In the genomic region with DNA sequence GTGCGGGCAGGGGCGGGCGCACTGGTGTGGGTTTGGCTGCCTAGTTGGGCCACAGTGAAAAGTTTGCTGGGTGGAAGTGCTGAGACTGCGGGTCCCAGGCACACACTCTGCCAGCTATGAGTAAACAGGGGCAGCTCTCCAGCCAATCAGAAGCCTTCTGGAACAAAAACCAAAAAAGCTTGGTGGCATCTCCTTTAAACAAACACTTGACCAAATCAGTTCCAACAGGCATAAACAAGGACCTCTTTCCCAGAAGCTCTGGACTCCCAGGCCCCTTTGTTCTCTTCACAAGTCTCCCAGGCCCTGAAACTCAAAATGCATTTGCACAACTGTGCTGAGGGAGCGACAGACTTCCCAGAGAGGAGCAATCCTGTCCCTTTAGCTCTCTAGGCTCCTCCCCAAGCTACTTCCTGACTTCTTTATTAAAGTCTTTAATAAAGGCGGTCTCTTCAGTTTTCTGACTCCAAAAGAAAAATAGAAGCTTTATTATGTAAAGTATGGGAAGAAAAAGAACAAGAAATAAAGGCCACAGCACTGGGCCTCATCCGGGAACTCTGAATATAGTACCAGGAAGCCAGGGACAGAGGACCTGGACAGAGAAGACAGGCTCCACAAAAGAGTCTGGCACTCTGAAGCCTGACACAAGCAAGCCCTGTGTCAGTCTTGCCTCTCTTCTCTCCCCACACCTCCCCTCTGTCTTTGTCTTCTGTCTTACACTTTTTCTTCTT, we compare ENCODE assay signal across 9 mouse cellular contexts.
DNase-seq lines count a peak whose midpoint lies in the region; ATAC-seq and TF ChIP-seq lines count a peak whose summit lies in the region.
"Had no signal": no experiment of that assay in that cellular context is flagged by ENCODE, and none has a peak within 500 bp of the region (broad histone marks: within the 10 kb centered on the region; RNA-seq: fewer than 3 reads in every experiment).

No protein-coding gene starts in this region.

- intact Hi-C loops in left cerebral cortex, adult 2 months (cut with DNase I), result no loop called here
- intact Hi-C loops in left cerebral cortex, postnatal 36 days (cut with DNase I), result no loop called here

- DNase-seq in left cerebral cortex, adult 2 months (ENCODE audit: extremely low spot score in 1 of 2, low spot score in 2 of 2), result peak in 1 of 2 experiments; percentile 39
- no peak for DNase-seq in left cerebral cortex, postnatal 36 days (ENCODE audit: low spot score in 2 of 2)
- DNase-seq in embryonic facial prominence, embryonic 14.5 days (ENCODE audit: low spot score), result no peak
- DNase-seq in layer of hippocampus, postnatal 36 days, result peak; percentile 36 to 40
- no peak for DNase-seq in adrenal gland, postnatal 14 days
- DNase-seq in retina, embryonic 14.5 days (ENCODE audit: low spot score), result no peak
- DNase-seq: retina, postnatal 1 day had no signal

- no peak for ATAC-seq in embryonic facial prominence, embryonic 14.5 days (ENCODE audit: low read depth)
- ATAC-seq in neural tube, embryonic 14.5 days (ENCODE audit: low read depth), result peak; percentile 89
- no peak for ATAC-seq in granulocyte monocyte progenitor cell, adult 5-6 weeks (replicated peaks; ENCODE audit: poor library complexity, severe bottlenecking)

- peak overlapping the region; percentile 35; the same call in 1 of the 2 replicates for H3K9ac ChIP-seq in embryonic facial prominence, embryonic 14.5 days (ENCODE audit: low read depth, low read length)
- H3K9ac ChIP-seq in neural tube, embryonic 14.5 days (replicated peaks; ENCODE audit: low read depth, low read length), result no peak overlapping the region

- H3K27me3 ChIP-seq in embryonic facial prominence, embryonic 14.5 days (replicated peaks; ENCODE audit: control insufficient read depth, insufficient read depth, low read length), result no peaks in the 10 kb centered on the region
- no peaks in the 10 kb centered on the region for H3K27me3 ChIP-seq in neural tube, embryonic 14.5 days (ENCODE audit: control insufficient read depth, insufficient read depth, low read length)

- peak overlapping the region; percentile 34; the same call in 1 of the 2 replicates for H3K27ac ChIP-seq in left cerebral cortex, adult 2 months
- H3K27ac ChIP-seq in embryonic facial prominence, embryonic 14.5 days (replicated peaks; ENCODE audit: low read depth, low read length), result peak overlapping the region; percentile 61; the same call in 1 of the 2 replicates
- peak overlapping the region; percentile 69 for H3K27ac ChIP-seq in neural tube, embryonic 14.5 days (ENCODE audit: low read depth, low read length)

- no peak overlapping the region for H3K4me3 ChIP-seq in left cerebral cortex, adult 2 months
- no peak overlapping the region for H3K4me3 ChIP-seq in embryonic facial prominence, embryonic 14.5 days (ENCODE audit: low read depth, low read length)
- H3K4me3 ChIP-seq in neural tube, embryonic 14.5 days (ENCODE audit: low read depth, low read length), result no peak overlapping the region

- TF ChIP-seq CTCF in left cerebral cortex, adult 2 months (IDR thresholded peaks at IDR 0.05), result no peak

- no peak overlapping the region for H3K4me2 ChIP-seq in embryonic facial prominence, embryonic 14.5 days (ENCODE audit: low read depth, low read length)
- no peak overlapping the region for H3K4me2 ChIP-seq in neural tube, embryonic 14.5 days (ENCODE audit: low read depth, low read length)

- H3K4me1 ChIP-seq in embryonic facial prominence, embryonic 14.5 days (ENCODE audit: control insufficient read depth, insufficient read depth, low read length), result peaks cover 27% of the 10 kb centered on the region
- peaks cover 7% of the 10 kb centered on the region; the same call in 1 of the 2 replicates for H3K4me1 ChIP-seq in neural tube, embryonic 14.5 days (ENCODE audit: control insufficient read depth, insufficient read depth, low read length)

- 60% methylated on average over 7 of the region's 7 CpGs for WGBS in embryonic facial prominence, embryonic 14.5 days
- WGBS in neural tube, embryonic 14.5 days, result 46% methylated on average over 7 of the region's 7 CpGs

- peaks cover 16% of the 10 kb centered on the region; the same call in 1 of the 2 replicates for H3K36me3 ChIP-seq in embryonic facial prominence, embryonic 14.5 days (ENCODE audit: control insufficient read depth, insufficient read depth, low read length)
- no peaks in the 10 kb centered on the region for H3K36me3 ChIP-seq in neural tube, embryonic 14.5 days (ENCODE audit: control insufficient read depth, insufficient read depth, low read length)

- no peaks in the 10 kb centered on the region for H3K9me3 ChIP-seq in embryonic facial prominence, embryonic 14.5 days (ENCODE audit: control insufficient read depth, low read length)
- H3K9me3 ChIP-seq in neural tube, embryonic 14.5 days (ENCODE audit: control insufficient read depth, low read length), result no peaks in the 10 kb centered on the region

Comparison
In these comparisons a context has a peak if more than half of its experiments do, and no peak if none do; other contexts are left out.
1. DNase-seq: peak in layer of hippocampus, postnatal 36 days (2 of 2); none in left cerebral cortex, postnatal 36 days (0 of 2), embryonic facial prominence, embryonic 14.5 days (single experiment), adrenal gland, postnatal 14 days (single experiment) and retina, embryonic 14.5 days (single experiment).
2. Peak in every context shown above with its lines, with median percentiles within 50 percentile points of each other: H3K27ac ChIP-seq.